Mouse (Mus musculus): ENCODE measurements at regions not wholly inside any gene's neighbourhood (a gene's known extent, or its start where the extent isn't known, plus 50 kb on each side); places are given as distances from the start of the nearest gene placed in this dataset.

- TF ChIP-seq CTCF (IDR thresholded peaks at IDR 0.05; ENCODE audit: control insufficient read depth, insufficient read depth, insufficient read length) (no peak), MYOG (IDR thresholded peaks at IDR 0.05; ENCODE audit: control insufficient read depth, extremely low read depth, insufficient read length) (no peak), MYOD1 (IDR thresholded peaks at IDR 0.05; ENCODE audit: control insufficient read depth, insufficient read length, low read depth) (no peak)
Observed at GRCm38 (mm10) chr3:31811232-31811631, 91.1 kb upstream of the Kcnmb2 start.

Measured in C2C12 (cell line).